Mouse (Mus musculus) liver (tissue): ENCODE measurements around the gene Tgfbr2.
"Not testable (repeated sequence)": the region's sequence is repeated elsewhere in the genome, so short reads cannot be mapped to it uniquely, and the experiment has no call there.

ENCODE experiments used
- DNase-seq: peaks from one replicate; pipeline ENCODE4 v3.0.0-alpha.2; 2020; ENCODE audit warnings: mixed read lengths

The Tgfbr2 gene

GRCm38 (mm10) chr9:116108729-116109128 is 66.4 kb downstream of the Tgfbr2 start:
- no peak for DNase-seq

GRCm38 (mm10) chr9:116104770-116105169 is 70.4 kb downstream of the Tgfbr2 start:
- DNase-seq = no peak

- no peak for DNase-seq
Observed at GRCm38 (mm10) chr9:116101842-116102241, 73.3 kb downstream of the Tgfbr2 start.

GRCm38 (mm10) chr9:116100015-116100414 is 75.1 kb downstream of the Tgfbr2 start:
- no peak for DNase-seq

- no peak for DNase-seq
Observed at GRCm38 (mm10) chr9:116099596-116099993, 75.6 kb downstream of the Tgfbr2 start.

GRCm38 (mm10) chr9:116098724-116099595 is 76.2 kb downstream of the Tgfbr2 start:
- DNase-seq = peak; percentile 23

GRCm38 (mm10) chr9:116091921-116092320 is 83.2 kb downstream of the Tgfbr2 start:
- peak; percentile 55 for DNase-seq

GRCm38 (mm10) chr9:116091101-116091841 is 83.9 kb downstream of the Tgfbr2 start:
- DNase-seq = no peak

- no peak for DNase-seq
Observed at GRCm38 (mm10) chr9:116090296-116090695, 84.9 kb downstream of the Tgfbr2 start.

GRCm38 (mm10) chr9:116088912-116089311 is 86.2 kb downstream of the Tgfbr2 start:
- DNase-seq = peak; percentile 14

- peak; percentile 56 for DNase-seq
Observed at GRCm38 (mm10) chr9:116087880-116088279, 87.3 kb downstream of the Tgfbr2 start.

GRCm38 (mm10) chr9:116087263-116087662 is 87.9 kb downstream of the Tgfbr2 start:
- DNase-seq = no peak

- DNase-seq = no peak
Observed at GRCm38 (mm10) chr9:116085999-116086398, 89.2 kb downstream of the Tgfbr2 start.

- peak; percentile 16 for DNase-seq
Observed at GRCm38 (mm10) chr9:116084324-116084931, 90.7 kb downstream of the Tgfbr2 start.

GRCm38 (mm10) chr9:116083726-116084323 is 91.3 kb downstream of the Tgfbr2 start:
- DNase-seq = no peak

- no peak for DNase-seq
Observed at GRCm38 (mm10) chr9:116083300-116083699, 91.9 kb downstream of the Tgfbr2 start.

- DNase-seq = no peak
Observed at GRCm38 (mm10) chr9:116081781-116082180, 93.4 kb downstream of the Tgfbr2 start.

GRCm38 (mm10) chr9:116077419-116077818 is 97.7 kb downstream of the Tgfbr2 start:
- DNase-seq = no peak

GRCm38 (mm10) chr9:116076946-116077345 is 98.2 kb downstream of the Tgfbr2 start:
- DNase-seq = no peak

GRCm38 (mm10) chr9:116076163-116076562 is 99.0 kb downstream of the Tgfbr2 start:
- no peak for DNase-seq

GRCm38 (mm10) chr9:116071561-116071960 is 103.6 kb downstream of the Tgfbr2 start:
- not testable (repeated sequence) for DNase-seq

GRCm38 (mm10) chr9:116064774-116065173 is 110.4 kb downstream of the Tgfbr2 start:
- no peak for DNase-seq

GRCm38 (mm10) chr9:116060691-116061090 is 114.5 kb downstream of the Tgfbr2 start:
- DNase-seq = no peak
